Mouse (Mus musculus): ENCODE results near the gene BC028528.
"Not testable (repeated sequence)": the region's sequence is repeated elsewhere in the genome, so short reads cannot be mapped to it uniquely, and the experiment has no call there.

BC028528 gene

DNA sequence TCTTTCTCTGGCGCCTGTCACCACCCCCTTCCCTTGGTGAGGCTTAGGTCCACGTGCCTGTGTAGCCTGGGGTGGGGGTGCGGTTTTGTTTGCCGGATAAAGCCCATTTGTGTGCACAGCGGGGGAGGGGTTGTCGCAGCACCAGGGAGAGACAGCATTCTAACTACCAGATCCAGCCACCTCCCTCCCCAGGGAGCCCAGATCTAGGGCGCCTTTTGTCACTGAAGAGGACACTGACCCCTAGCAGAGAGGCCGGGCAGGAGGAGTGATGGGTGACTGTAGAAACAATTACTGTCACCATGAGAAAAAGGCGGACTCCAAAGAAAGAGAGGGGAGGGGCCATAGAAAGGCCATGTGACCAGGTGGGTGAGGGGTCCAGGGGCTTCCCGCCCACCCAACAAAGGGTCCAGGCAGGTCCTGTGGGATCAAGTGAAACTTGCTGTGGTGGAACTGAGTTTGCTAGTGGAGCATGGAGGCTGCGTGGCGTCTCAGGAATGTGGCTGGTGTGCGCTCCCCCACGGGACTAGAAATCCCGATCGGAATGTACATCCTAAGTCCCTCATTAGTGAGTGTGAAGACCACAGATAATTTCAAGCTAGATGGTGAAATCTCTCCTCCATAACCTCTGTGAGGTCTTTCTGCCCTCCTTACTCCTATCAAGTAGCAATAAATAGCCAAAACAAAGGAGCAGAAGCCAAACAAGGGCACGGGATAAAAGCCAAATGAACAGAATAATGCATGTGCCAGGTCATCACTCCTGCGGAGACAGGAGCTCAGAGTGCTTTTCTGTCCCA lies 13.5 kb upstream of the BC028528 start:
- DNase-seq (ENCODE audit: low read depth), result no peak

- no peak for DNase-seq (ENCODE audit: low read depth)
Observed at GRCm38 (mm10) chr3:95904568-95904967, 12.8 kb upstream of the BC028528 start, which contains the start of gene Car14. Gene Car14, minus strand, starts transcription at chr3:95904691.

- no peak for DNase-seq (ENCODE audit: low read depth)
Observed at GRCm38 (mm10) chr3:95903753-95904502, 12.1 kb upstream of the BC028528 start.

DNA sequence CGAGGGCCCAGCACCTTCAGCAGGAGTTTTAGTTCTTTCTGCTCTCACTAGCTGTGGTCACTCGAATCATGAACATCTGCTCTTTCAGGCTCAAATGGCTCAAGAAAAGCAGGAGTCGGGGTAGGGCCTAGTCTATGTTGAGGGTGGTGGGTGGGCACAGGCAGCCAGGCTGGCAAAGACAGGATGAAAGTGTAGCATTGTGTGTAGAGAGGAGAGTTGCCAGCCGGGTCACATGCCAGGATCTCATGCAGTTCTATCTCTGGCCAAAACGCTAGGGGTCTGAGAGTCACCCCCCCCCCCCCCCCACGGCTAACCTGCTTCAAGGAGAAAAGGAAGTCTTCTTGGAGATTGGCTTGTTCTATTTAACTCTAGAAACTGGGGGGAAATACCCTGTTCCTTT lies 10.8 kb upstream of the BC028528 start:
- no peak for DNase-seq (ENCODE audit: low read depth)

DNA sequence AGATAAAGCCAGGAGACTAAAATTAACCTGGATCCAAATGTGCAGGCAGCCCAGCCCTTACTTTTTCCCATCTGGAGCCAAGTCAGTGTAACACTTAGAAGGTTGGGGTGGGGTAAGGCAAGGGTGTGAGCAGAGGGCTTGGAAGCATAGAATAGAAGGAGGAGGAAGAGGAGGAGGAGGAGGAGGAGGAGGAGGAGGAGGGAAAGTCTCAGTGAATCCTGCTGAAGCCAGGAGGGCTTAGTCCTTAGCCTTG lies 10.5 kb upstream of the BC028528 start:
- no peak for DNase-seq (ENCODE audit: low read depth)

GRCm38 (mm10) chr3:95901616-95902372 lies 10.0 kb upstream of the BC028528 start:
- DNase-seq (ENCODE audit: low read depth), result no peak

- DNase-seq (ENCODE audit: low read depth), result no peak
Observed at GRCm38 (mm10) chr3:95899800-95900524, 8.2 kb upstream of the BC028528 start.

GRCm38 (mm10) chr3:95895501-95895900 lies 3.7 kb upstream of the BC028528 start:
- DNase-seq (ENCODE audit: low read depth), result not testable (repeated sequence)

DNA sequence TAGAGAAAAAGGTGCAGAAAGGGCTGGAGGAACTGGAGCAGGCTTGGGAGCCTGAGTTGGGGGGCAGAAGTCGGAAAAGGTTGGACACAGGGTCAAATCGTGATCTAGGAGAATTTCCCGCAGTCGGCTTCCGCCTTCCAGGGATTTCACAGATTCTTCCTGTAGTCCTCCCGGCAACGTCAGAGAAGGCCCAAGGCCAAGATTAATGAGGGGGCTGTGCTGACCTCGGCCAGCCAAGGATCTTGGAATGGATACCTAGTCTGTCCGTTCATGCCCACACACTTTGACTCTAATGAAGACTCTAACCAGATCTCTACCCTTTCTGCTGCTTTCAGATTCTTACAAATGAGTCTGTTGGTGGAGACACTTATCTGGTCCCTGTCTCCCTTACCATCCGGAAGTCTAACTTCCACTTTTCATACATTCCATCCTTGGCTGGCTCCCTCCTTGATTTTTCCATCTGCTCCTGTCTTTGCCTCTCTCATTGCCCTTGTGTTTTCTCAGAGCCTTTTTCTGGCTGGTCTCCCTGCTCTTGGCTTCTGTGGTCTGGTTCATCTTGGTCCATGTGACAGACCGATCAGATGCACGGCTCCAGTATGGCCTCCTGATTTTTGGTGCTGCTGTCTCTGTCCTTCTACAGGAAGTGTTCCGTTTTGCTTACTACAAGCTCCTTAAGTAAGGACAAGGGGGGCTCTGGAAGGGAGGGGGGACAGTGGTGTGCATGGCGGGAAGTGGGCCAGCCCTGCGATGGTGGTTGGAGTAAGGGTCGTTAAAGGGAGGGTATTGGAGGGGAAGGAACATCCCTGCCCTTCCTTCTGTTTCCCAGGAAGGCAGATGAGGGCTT lies 2.7 kb upstream of the BC028528 start:
- peak; percentile 42 for DNase-seq (ENCODE audit: low read depth)

DNA sequence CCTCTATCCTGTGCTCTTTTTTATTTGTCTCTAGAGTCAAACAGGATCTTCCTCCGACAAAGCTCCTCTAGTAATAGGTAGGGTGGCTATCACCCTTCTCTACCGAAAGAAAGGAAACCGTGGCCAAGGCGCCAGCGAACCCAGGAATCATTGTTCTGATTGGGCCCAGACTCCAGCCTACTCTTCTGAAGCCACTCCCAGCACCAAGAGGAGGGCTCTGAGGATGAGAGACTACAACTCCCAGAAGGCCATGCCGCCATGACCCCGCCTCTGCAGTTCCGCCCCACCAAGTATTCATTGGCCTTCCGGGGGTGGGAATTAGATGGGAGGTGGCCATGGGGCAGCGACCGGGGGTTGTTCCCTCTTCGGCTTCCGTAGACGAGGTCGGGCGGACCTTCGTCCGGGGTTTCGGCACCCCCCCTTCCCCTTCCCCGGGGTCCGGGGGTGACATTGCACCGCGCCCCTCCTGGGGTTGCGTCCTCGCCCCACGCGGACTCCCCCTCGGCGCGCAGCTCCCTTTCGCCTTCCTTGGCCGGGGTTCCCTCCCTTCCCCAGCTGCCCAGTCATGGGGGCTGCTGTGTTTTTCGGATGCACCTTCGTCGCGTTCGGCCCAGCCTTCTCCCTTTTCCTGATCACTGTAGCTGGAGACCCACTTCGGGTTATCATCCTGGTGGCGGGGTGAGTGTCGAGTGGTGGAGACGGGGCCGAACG lies 2.0 kb upstream of the BC028528 start, which contains the start of gene Aph1a:
Gene Aph1a, plus strand, starts transcription at position 364 of the 711 bp plus-strand sequence.
- DNase-seq (ENCODE audit: low read depth), result peak; percentile 99

DNA sequence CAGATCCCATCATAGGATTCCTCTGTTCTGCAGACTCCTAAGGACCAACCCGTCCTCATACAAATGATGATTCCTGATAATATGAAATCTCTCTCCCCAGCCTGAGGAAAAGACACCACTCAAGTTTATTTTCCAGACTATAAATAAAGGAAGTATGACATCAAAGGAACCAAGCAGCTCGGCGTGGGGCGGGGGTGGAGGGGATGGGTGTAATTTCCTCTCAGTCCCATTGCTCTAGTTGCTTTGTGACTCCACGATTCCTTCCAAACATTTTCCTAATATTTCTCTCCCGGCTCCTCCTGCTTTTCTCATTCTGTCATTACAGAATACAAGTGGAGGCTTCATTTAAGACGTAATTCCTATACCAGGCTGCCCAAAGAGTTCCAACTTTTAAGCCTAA lies 1.3 kb upstream of the BC028528 start:
- peak; percentile 65 for DNase-seq (ENCODE audit: low read depth)

- DNase-seq (ENCODE audit: low read depth), result peak; percentile 31
Observed at GRCm38 (mm10) chr3:95892066-95893052, 554 bp upstream of the BC028528 start.

GRCm38 (mm10) chr3:95889664-95890063 lies 2.1 kb downstream of the BC028528 start:
- DNase-seq (ENCODE audit: low read depth), result no peak

DNA sequence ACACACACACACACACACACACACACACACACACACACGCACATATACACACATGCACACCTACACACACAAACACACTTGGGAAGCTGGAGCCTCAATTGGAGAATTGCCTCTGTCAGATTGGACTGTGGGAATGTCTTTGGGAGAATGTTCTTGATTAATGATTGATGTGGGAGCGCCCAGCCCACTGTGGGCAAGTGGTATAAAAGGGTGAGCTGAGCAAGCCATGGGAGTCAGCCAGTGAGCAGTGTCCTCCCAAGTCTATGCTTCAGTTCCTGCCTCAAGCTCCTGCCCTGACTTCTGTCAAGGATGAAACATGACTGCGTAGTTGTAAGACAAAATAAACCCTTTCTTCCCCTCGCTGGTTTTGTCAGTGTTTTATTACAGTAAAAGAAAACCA lies 4.2 kb downstream of the BC028528 start:
- DNase-seq (ENCODE audit: low read depth), result no peak

- no peak for DNase-seq (ENCODE audit: low read depth)
Observed at GRCm38 (mm10) chr3:95884400-95884799, 7.4 kb downstream of the BC028528 start.

GRCm38 (mm10) chr3:95882816-95883425 lies 8.9 kb downstream of the BC028528 start:
- peak; percentile 90 for DNase-seq (ENCODE audit: low read depth)

DNA sequence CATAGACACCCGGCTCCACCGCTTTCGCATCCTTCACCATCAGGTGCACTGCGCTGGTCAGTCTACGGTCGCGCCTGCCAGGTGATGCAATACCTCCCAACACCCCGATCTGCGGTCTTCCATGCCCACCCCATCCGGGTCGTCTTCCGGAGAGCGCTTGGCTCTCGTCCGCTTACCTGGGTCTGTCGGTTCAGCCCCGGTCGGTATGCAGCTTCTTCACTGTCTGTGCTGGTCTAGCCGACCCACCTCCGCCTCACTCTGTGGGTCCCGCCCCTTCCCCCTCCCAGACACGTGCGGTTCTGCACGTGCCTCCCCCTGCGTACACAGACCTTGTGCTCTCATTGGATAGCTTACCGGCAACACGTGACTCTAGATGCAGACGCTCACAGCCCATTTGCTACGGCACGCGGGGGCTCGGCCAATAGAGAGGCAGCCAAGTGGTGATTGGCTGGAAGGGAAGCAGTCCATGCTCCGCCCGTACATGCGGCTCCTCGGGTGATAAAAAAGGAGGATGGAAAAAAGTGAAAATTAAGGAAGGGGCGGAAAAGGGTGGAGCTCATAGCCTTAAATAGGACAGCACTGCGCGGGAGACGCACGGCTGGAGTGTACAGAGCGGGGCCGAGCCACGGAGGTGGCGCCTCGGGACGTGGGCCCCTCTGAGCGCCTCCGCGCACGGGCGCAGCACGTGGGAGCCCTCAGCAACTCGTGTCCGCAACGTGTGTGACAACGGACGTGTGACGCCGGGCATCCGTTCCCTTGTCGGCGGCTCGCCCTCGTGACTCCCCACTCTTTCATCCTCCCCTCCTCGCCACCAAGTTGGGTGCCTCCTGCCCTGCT lies 9.6 kb downstream of the BC028528 start, which contains the start of gene Ciart:
Gene Ciart, minus strand, starts transcription at position 273 of the 837 bp plus-strand sequence.
- DNase-seq (ENCODE audit: low read depth), result peak; percentile 100

DNA sequence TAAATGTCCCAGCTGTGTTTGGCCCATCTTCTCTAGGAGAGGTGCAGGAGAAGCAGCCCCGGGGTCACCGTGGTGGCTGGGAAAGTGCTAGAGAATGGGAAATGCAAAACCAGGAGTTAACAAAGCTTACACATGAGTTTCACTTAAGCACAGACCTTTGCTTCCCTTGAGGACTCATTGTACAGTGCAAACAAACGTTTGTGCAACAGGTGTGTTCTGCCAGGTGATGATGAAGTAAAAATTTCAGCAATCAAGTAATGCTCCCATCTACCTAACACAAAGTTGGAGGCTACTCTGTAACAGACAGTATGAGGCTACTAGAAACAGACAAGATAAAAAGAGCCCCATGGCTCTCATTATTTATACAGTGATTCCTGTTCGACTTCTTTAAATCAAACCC lies 12.7 kb downstream of the BC028528 start:
- DNase-seq (ENCODE audit: low read depth), result no peak
